Mouse (Mus musculus) layer of hippocampus, adult 9-11 months (tissue): ENCODE results near the gene Egln1.

ENCODE experiments used
- DNase-seq: peaks from one replicate; pipeline ENCODE4 v3.0.0; 2022

Egln1 gene

GRCm38 (mm10) chr8:124949209-124950068 is at the start of gene Egln1:
TSS of gene Egln1 (minus strand) at chr8:124949324.
- DNase-seq, result peak; percentile 79

- no peak for DNase-seq
Measured at GRCm38 (mm10) chr8:124995776-124996175, 46.7 kb upstream of the Egln1 start.

- no peak for DNase-seq
Measured at GRCm38 (mm10) chr8:124991668-124991926, 42.5 kb upstream of the Egln1 start.

GRCm38 (mm10) chr8:124990923-124991667 is 42.0 kb upstream of the Egln1 start:
- DNase-seq, result no peak

GRCm38 (mm10) chr8:124980828-124981227 is 31.7 kb upstream of the Egln1 start:
- no peak for DNase-seq

GRCm38 (mm10) chr8:124980036-124980435 is 30.9 kb upstream of the Egln1 start:
- DNase-seq, result no peak

- DNase-seq, result no peak
Measured at GRCm38 (mm10) chr8:124978026-124978425, 28.9 kb upstream of the Egln1 start.

GRCm38 (mm10) chr8:124976211-124976610 is 27.1 kb upstream of the Egln1 start:
- no peak for DNase-seq

- no peak for DNase-seq
Measured at GRCm38 (mm10) chr8:124974254-124974653, 25.1 kb upstream of the Egln1 start.

GRCm38 (mm10) chr8:124973221-124973620 is 24.1 kb upstream of the Egln1 start:
- no peak for DNase-seq

GRCm38 (mm10) chr8:124970312-124970933 is 21.3 kb upstream of the Egln1 start:
- no peak for DNase-seq

- no peak for DNase-seq
Measured at GRCm38 (mm10) chr8:124964966-124965365, 15.8 kb upstream of the Egln1 start.

GRCm38 (mm10) chr8:124963246-124963645 is 14.1 kb upstream of the Egln1 start:
- no peak for DNase-seq

GRCm38 (mm10) chr8:124960226-124960880 is 11.2 kb upstream of the Egln1 start:
- DNase-seq, result no peak

- no peak for DNase-seq
Measured at GRCm38 (mm10) chr8:124959462-124960225, 10.5 kb upstream of the Egln1 start.

- no peak for DNase-seq
Measured at GRCm38 (mm10) chr8:124954572-124955082, 5.5 kb upstream of the Egln1 start.

GRCm38 (mm10) chr8:124953188-124953587 is 4.1 kb upstream of the Egln1 start:
- no peak for DNase-seq

GRCm38 (mm10) chr8:124950865-124951264 is 1.7 kb upstream of the Egln1 start:
- DNase-seq, result no peak

- DNase-seq, result no peak
Measured at GRCm38 (mm10) chr8:124950069-124950456, 939 bp upstream of the Egln1 start.

GRCm38 (mm10) chr8:124948733-124949111 is 402 bp downstream of the Egln1 start:
- no peak for DNase-seq

- DNase-seq, result peak; percentile 34
Measured at GRCm38 (mm10) chr8:124947865-124948732, 1.0 kb downstream of the Egln1 start.
